ENCODE assay signal across 16 mouse cellular contexts in the genomic region with DNA sequence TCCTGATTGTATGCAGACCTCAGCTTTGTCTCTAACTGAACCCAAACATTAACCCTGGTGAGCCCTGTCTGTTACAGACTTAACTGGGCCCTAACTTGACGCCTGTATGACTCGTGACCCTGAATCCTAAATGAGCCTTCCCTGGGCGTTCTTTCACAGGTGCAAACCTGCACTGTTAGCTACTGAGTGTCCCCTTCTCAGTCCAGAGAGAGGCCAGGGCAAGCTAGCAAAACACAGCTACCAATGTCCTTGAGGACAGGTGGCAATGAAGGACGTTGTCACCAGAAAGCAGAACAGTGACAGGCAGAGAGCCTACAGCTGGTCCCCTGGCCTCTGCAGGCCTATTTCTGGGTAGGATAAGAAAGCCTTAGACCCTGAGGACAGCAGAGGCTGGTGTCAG. TPM values are rescaled to one million over a fixed set of nuclear protein-coding genes. Genes with fewer than 3 reads are reported as not detected.
A peak's percentile ranks its signal among the peaks of the same experiment; 100 is the strongest.
DNase-seq lines count a peak whose midpoint lies in the region; ATAC-seq lines count a peak whose summit lies in the region.
"Had no signal": no experiment of that assay in that cellular context is flagged by ENCODE, and none has a peak within 500 bp of the region (broad histone marks: within the 10 kb centered on the region; RNA-seq: fewer than 3 reads in every experiment).

No protein-coding gene starts in this region.

- H3K4me1 ChIP-seq in heart, embryonic 12.5 days (replicated peaks): peaks cover 25% of the 10 kb centered on the region
- H3K4me1 ChIP-seq in embryonic facial prominence, embryonic 14.5 days (ENCODE audit: control insufficient read depth, insufficient read depth, low read length): peaks cover 21% of the 10 kb centered on the region
- H3K4me1 ChIP-seq: liver, embryonic 12.5 days had no signal

- 53% methylated on average over 4 of the region's 4 CpGs for WGBS in heart, embryonic 12.5 days
- WGBS in embryonic facial prominence, embryonic 14.5 days: 75% methylated on average over 4 of the region's 4 CpGs

- H3K36me3 ChIP-seq in heart, embryonic 12.5 days: no peaks in the 10 kb centered on the region
- no peaks in the 10 kb centered on the region for H3K36me3 ChIP-seq in embryonic facial prominence, embryonic 14.5 days (ENCODE audit: control insufficient read depth, insufficient read depth, low read length)
- H3K36me3 ChIP-seq: G1E; liver, embryonic 12.5 days; midbrain, embryonic 12.5 days had no signal

- H3K27me3 ChIP-seq in heart, embryonic 12.5 days (replicated peaks): peaks cover 18% of the 10 kb centered on the region; the same call in 1 of the 2 replicates
- no peaks in the 10 kb centered on the region for H3K27me3 ChIP-seq in embryonic facial prominence, embryonic 14.5 days (replicated peaks; ENCODE audit: control insufficient read depth, insufficient read depth, low read length)
- H3K27me3 ChIP-seq: midbrain, embryonic 12.5 days had no signal

- ATAC-seq in heart, embryonic 12.5 days (ENCODE audit: insufficient number of reproducible peaks, low FRiP score): no peak
- ATAC-seq in embryonic facial prominence, embryonic 14.5 days (ENCODE audit: low read depth): 0 out of 2 replicates have a peak, but pooled peaks have one; percentile 2
- ATAC-seq: CD4-positive, CD25-positive, alpha-beta regulatory T cell, adult 4 months; liver, embryonic 12.5 days had no signal

- H3K27ac ChIP-seq in heart, embryonic 12.5 days (ENCODE audit: poor library complexity, severe bottlenecking): peak overlapping the region; percentile 52
- H3K27ac ChIP-seq in embryonic facial prominence, embryonic 14.5 days (replicated peaks; ENCODE audit: low read depth, low read length): peak overlapping the region; percentile 66; the same call in 1 of the 2 replicates
- H3K27ac ChIP-seq: liver, embryonic 12.5 days; macrophage; midbrain, embryonic 12.5 days had no signal

- H3K4me2 ChIP-seq in heart, embryonic 12.5 days: no peak overlapping the region
- no peak overlapping the region for H3K4me2 ChIP-seq in embryonic facial prominence, embryonic 14.5 days (ENCODE audit: low read depth, low read length)
- H3K4me2 ChIP-seq: liver, embryonic 12.5 days; lung, embryonic 14.5 days; midbrain, embryonic 12.5 days had no signal

- intact Hi-C loops in heart, postnatal 14 days (cut with DNase I): no loop called here

- no peak overlapping the region for H3K4me3 ChIP-seq in heart, embryonic 12.5 days
- H3K4me3 ChIP-seq in embryonic facial prominence, embryonic 14.5 days (ENCODE audit: low read depth, low read length): no peak overlapping the region
- H3K4me3 ChIP-seq: liver, embryonic 12.5 days; midbrain, embryonic 12.5 days had no signal

- DNase-seq in heart, postnatal 14 days: no peak
- peak; percentile 18 for DNase-seq in kidney, adult 18-20 months
- DNase-seq in kidney, postnatal 10 days: no peak
- DNase-seq in embryonic facial prominence, embryonic 14.5 days (ENCODE audit: low spot score): no peak
- DNase-seq in kidney, postnatal 36 days: peak; percentile 13 to 51
- no peak for DNase-seq in layer of hippocampus, postnatal 25 days (ENCODE audit: extremely low spot score in 1 of 2, low spot score in 1 of 2)
- no peak for DNase-seq in right cerebral cortex, postnatal 14 days
- DNase-seq: cerebellum, adult 8-10 months; lung, embryonic 14.5 days; thymus, postnatal 4 days had no signal

- no peaks in the 10 kb centered on the region for H3K9me3 ChIP-seq in heart, embryonic 12.5 days (replicated peaks)
- no peaks in the 10 kb centered on the region for H3K9me3 ChIP-seq in embryonic facial prominence, embryonic 14.5 days (ENCODE audit: control insufficient read depth, low read length)
- H3K9me3 ChIP-seq: G1E; liver, embryonic 12.5 days; midbrain, embryonic 12.5 days had no signal

- H3K9ac ChIP-seq in heart, embryonic 12.5 days: no peak overlapping the region
- H3K9ac ChIP-seq in embryonic facial prominence, embryonic 14.5 days (ENCODE audit: low read depth, low read length): no peak overlapping the region
- H3K9ac ChIP-seq: liver, embryonic 12.5 days; lung, embryonic 14.5 days; midbrain, embryonic 12.5 days had no signal

RNA-seq across cellular contexts. Expression of gene Slc6a6, which starts 37.0 kb away (rescaled TPM):
- 79.1 and 85.8 TPM in 2 replicates for polyA plus RNA-seq in heart, embryonic 12.5 days (2016; fragmentation: Nextera tagmentation; extraction: Ambion mirVana)
- 100 to 1,000 TPM; 117 to 145 TPM for total RNA-seq in heart, postnatal 14 days (2021)
- polyA plus RNA-seq in embryonic facial prominence, embryonic 14.5 days (2014; fragmentation: Nextera tagmentation; extraction: Ambion mirVana): 40.8 and 47.5 TPM in 2 replicates
- total RNA-seq in layer of hippocampus, postnatal 25 days (2021): 100 to 1,000 TPM; 104 to 168 TPM

Comparison
In these comparisons a context has a peak if more than half of its experiments do, and no peak if none do; other contexts are left out.
1. DNase-seq: peak in kidney, adult 18-20 months (single experiment) and kidney, postnatal 36 days (2 of 2); none in heart, postnatal 14 days (0 of 2), kidney, postnatal 10 days (single experiment), embryonic facial prominence, embryonic 14.5 days (single experiment), layer of hippocampus, postnatal 25 days (0 of 2) and right cerebral cortex, postnatal 14 days (single experiment).